Comparison of ENCODE assay signal across 8 mouse cellular contexts in the genomic region with DNA sequence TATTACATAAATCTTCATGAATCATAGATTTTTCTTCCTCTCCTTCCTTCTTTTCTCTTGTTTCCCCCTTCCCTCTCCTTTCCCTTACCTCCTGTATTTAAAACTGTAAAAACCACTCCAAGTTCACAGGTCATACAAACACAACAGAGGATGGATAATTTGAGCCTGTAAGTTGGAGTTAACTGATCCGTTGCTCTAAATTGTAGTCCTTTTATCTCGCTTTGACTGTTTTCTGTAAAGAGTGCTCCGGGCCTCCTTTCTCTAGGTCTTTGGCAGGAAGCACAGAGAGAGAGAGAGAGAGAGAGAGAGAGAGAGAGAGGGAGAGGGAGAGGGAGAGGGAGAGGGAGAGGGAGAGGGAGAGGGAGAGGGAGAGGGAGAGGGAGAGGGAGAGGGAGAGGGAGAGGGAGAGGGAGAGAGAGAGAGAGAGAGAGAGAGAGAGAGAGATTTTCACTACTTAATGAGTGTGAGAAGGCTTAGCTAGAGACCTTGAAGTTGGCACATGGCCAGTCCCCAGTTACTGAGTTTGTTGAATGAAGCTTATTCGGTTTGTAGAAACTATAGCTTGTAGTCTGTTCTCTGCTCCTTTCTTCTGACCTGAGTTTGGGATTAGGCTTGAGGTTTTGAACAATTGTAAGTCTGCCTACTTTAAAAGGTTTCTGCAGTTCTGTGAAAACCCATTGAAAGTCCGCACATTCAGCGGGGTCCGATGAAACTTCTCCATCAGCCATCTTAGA.
A peak's percentile ranks its signal among the peaks of the same experiment; 100 is the strongest.
DNase-seq lines count a peak whose midpoint lies in the region; ATAC-seq lines count a peak whose summit lies in the region.

No protein-coding gene starts in this region.

- H3K27me3 ChIP-seq in embryonic facial prominence, embryonic 10.5 days (replicated peaks; ENCODE audit: low read depth, poor library complexity, severe bottlenecking): no peaks in the 10 kb centered on the region

- intact Hi-C loops in left cerebral cortex, postnatal 4 days (cut with DNase I): no loop called here
- intact Hi-C loops in heart, postnatal 14 days (cut with DNase I): no loop called here

- H3K36me3 ChIP-seq in embryonic facial prominence, embryonic 10.5 days (replicated peaks): peaks cover 53% of the 10 kb centered on the region

- WGBS in embryonic facial prominence, embryonic 10.5 days: 60% methylated on average over 7 of the region's 7 CpGs

- ATAC-seq in megakaryocyte, adult 5-6 weeks (ENCODE audit: poor library complexity, severe bottlenecking): no peak

- peaks cover 24% of the 10 kb centered on the region for H3K4me1 ChIP-seq in embryonic facial prominence, embryonic 10.5 days

- DNase-seq in left cerebral cortex, postnatal 4 days: peak; percentile 50
- no peak for DNase-seq in left cerebral cortex, adult 8-10 months (ENCODE audit: low spot score in 2 of 2)
- no peak for DNase-seq in embryonic facial prominence, embryonic 10.5 days (ENCODE audit: low spot score)
- DNase-seq in heart, postnatal 14 days: peak; percentile 46 to 66
- DNase-seq in lung, postnatal 14 days: peak; percentile 59
- no peak for DNase-seq in embryo, embryonic 9.5 days (ENCODE audit: extremely low spot score)
- no peak for DNase-seq in frontal cortex, postnatal 36 days (ENCODE audit: low spot score in 2 of 2)

- peak overlapping the region; percentile 40 for H3K27ac ChIP-seq in embryonic facial prominence, embryonic 10.5 days (replicated peaks)

- peaks cover 4% of the 10 kb centered on the region; the same call in 1 of the 2 replicates for H3K9me3 ChIP-seq in embryonic facial prominence, embryonic 10.5 days

- no peak overlapping the region for H3K4me3 ChIP-seq in embryonic facial prominence, embryonic 10.5 days

Comparison
In these comparisons a context has a peak if more than half of its experiments do, and no peak if none do; other contexts are left out.
1. DNase-seq: peak in left cerebral cortex, postnatal 4 days (single experiment), heart, postnatal 14 days (2 of 2) and lung, postnatal 14 days (single experiment); none in left cerebral cortex, adult 8-10 months (0 of 2), embryonic facial prominence, embryonic 10.5 days (single experiment), embryo, embryonic 9.5 days (single experiment) and frontal cortex, postnatal 36 days (0 of 2).